Mouse (Mus musculus) intestine, embryonic 14.5 days (tissue): Measurements from ENCODE around the gene Ogfod3. TPM values are rescaled to one million over a fixed set of nuclear protein-coding genes. Genes with fewer than 3 reads are reported as not detected.
A peak's percentile ranks its signal among the peaks of the same experiment; 100 is the strongest.

ENCODE experiments used
- ATAC-seq: fragments of 200-750 bp; cut with Nextera tagmentation; replicated peaks from 2 replicates; pipeline ENCODE4 v1.8.0; 2017; ENCODE audit warnings: low read depth, moderate number of reproducible peaks, moderate TSS enrichment, moderate library complexity; ENCODE audit not compliant: low FRiP score, low TSS enrichment
- DNase-seq: peaks from one replicate; pipeline ENCODE4 v3.0.0-alpha.2; 2018; ENCODE audit warnings: low spot score
- H3K27ac ChIP-seq: fragments of 300-500 bp; sonication (generic); 2 replicates; pipeline ENCODE4 v1.5.1; 2014; ENCODE audit warnings: low read depth, mild to moderate bottlenecking, control low read depth
- H3K27me3 ChIP-seq: fragments of 300-500 bp; sonication (generic); replicated peaks from 2 replicates; pipeline ENCODE4 v1.6.1; 2014; ENCODE audit warnings: low read length, control low read depth; ENCODE audit not compliant: control insufficient read depth, insufficient read depth
- H3K36me3 ChIP-seq: fragments of 300-500 bp; sonication (generic); 2 replicates; pipeline ENCODE4 v1.6.1; 2014; ENCODE audit warnings: low read length, control low read depth; ENCODE audit not compliant: control insufficient read depth, insufficient read depth
- H3K4me1 ChIP-seq: fragments of 300-500 bp; sonication (generic); replicated peaks from 2 replicates; pipeline ENCODE4 v1.6.1; 2014; ENCODE audit warnings: low read length, control low read depth, mixed read lengths; ENCODE audit not compliant: control insufficient read depth, insufficient read depth
- H3K4me2 ChIP-seq: fragments of 300-500 bp; sonication (generic); 2 replicates; pipeline ENCODE4 v1.6.1; 2014; ENCODE audit warnings: low read length
- H3K4me3 ChIP-seq: fragments of 300-500 bp; sonication (generic); 2 replicates; pipeline ENCODE4 v1.5.1; 2014; ENCODE audit warnings: low read depth, low read length, control low read depth, mixed read lengths
- H3K9ac ChIP-seq: fragments of 300-500 bp; sonication (generic); 2 replicates; pipeline ENCODE4 v1.6.1; 2014; ENCODE audit warnings: mild to moderate bottlenecking, low read length
- H3K9me3 ChIP-seq: fragments of 300-500 bp; sonication (generic); 2 replicates; pipeline ENCODE4 v1.6.1; 2016; ENCODE audit warnings: low read length, control low read depth; ENCODE audit not compliant: control insufficient read depth
- WGBS: fragments of 180-500 bp; shearing (Covaris S2); extraction: QIAGEN DNeasy Blood & Tissue Kit; methylation state at CpG from one replicate; pipeline ENCODE4 v1.1.7; 2014; 5-methylcytosine and 5-hydroxymethylcytosine counted together
- polyA plus RNA-seq: library from polyadenylated mRNA; unstranded; fragments of >200 nt; fragmentation: Nextera tagmentation; extraction: Ambion mirVana; gene quantifications from 2 replicates; pipeline ENCODE4 v1.2.1, GENCODE M21; 2014

Ogfod3 gene
- polyA plus RNA-seq, 1 experiment from 2014 or later, result 32.3 TPM

GRCm38 (mm10) chr11:121176285-121177270 is 27.9 kb downstream of the Ogfod3 start:
- H3K36me3 ChIP-seq, result no peaks in the 10 kb centered on the region; the same call in 1 of the 2 replicates
- DNase-seq (peak; percentile 70), ATAC-seq (peak; percentile 58)
- 52% methylated on average over 12 of the region's 12 CpGs for WGBS
- no peaks in the 10 kb centered on the region for H3K9me3 ChIP-seq
- no peaks in the 10 kb centered on the region for H3K4me1 ChIP-seq
- H3K27ac ChIP-seq, result no peak overlapping the region
- H3K4me2 ChIP-seq, result no peak overlapping the region
- no peaks in the 10 kb centered on the region for H3K27me3 ChIP-seq
- H3K9ac ChIP-seq, result no peak overlapping the region
- H3K4me3 ChIP-seq, result no peak overlapping the region

DNA sequence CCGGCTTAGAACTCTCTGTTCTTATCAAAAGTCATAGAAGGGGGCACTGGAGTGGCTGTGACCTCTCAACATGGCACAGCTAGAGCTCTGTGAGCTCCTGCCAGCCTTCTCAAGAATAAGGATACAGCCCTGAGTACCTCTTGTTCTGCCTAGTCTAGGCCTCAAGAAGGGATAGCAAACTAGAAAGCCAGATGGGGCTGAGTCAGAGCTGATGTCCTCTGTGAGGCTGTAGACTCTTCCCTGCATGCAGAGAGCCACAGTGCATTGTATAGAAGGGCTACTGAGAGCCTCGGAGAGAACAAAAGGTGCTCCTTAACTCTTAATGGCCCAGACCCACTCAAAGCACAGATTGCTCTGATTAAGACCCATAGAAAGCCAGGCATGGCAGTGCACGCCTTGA is 30.3 kb downstream of the Ogfod3 start:
- no peaks in the 10 kb centered on the region for H3K4me1 ChIP-seq
- no peak overlapping the region for H3K9ac ChIP-seq
- no peak for ATAC-seq
- H3K36me3 ChIP-seq, result no peaks in the 10 kb centered on the region
- 53% methylated on average over 3 of the region's 3 CpGs for WGBS
- no peak overlapping the region for H3K4me3 ChIP-seq
- H3K27ac ChIP-seq, result no peak overlapping the region
- no peaks in the 10 kb centered on the region for H3K27me3 ChIP-seq
- no peak overlapping the region for H3K4me2 ChIP-seq
- H3K9me3 ChIP-seq, result no peaks in the 10 kb centered on the region
- no peak for DNase-seq

DNA sequence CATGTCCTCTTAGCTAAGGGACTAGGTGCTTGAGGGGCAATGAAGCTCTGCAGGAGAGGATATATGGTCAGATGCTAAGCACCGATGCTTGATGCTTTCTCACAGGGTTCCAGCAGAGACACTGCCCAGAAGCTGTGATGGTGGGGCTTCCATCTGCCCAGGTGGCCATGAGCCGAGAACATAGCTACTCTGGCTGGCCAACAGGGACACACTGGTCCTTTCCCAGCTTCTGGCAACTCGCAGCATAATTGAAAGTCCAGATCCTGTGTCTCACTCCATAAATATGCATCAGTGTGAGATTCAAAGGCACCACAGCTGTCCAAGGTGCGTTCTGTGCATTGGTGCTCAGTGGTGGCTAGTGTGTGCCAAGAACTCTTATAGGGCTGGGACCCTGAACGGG is 31.3 kb downstream of the Ogfod3 start:
- WGBS, result 90% methylated on average over 5 of the region's 5 CpGs
- H3K4me3 ChIP-seq, result no peak overlapping the region
- no peaks in the 10 kb centered on the region for H3K27me3 ChIP-seq
- ATAC-seq (no peak), DNase-seq (no peak)
- H3K4me1 ChIP-seq, result no peaks in the 10 kb centered on the region
- no peaks in the 10 kb centered on the region for H3K36me3 ChIP-seq
- H3K4me2 ChIP-seq, result no peak overlapping the region
- H3K27ac ChIP-seq, result no peak overlapping the region
- H3K9me3 ChIP-seq, result no peaks in the 10 kb centered on the region
- no peak overlapping the region for H3K9ac ChIP-seq

GRCm38 (mm10) chr11:121163751-121164150 is 40.8 kb downstream of the Ogfod3 start:
- Histone ChIP-seq H3K9me3 (no peaks in the 10 kb centered on the region), H3K4me2 (no peak overlapping the region), H3K36me3 (no peaks in the 10 kb centered on the region), H3K9ac (no peak overlapping the region), H3K27ac (no peak overlapping the region), H3K27me3 (no peaks in the 10 kb centered on the region; the same call in 1 of the 2 replicates), H3K4me3 (no peak overlapping the region), H3K4me1 (no peaks in the 10 kb centered on the region)
- no peak for DNase-seq
- 86% methylated on average over 4 of the region's 4 CpGs for WGBS
- ATAC-seq, result no peak

DNA sequence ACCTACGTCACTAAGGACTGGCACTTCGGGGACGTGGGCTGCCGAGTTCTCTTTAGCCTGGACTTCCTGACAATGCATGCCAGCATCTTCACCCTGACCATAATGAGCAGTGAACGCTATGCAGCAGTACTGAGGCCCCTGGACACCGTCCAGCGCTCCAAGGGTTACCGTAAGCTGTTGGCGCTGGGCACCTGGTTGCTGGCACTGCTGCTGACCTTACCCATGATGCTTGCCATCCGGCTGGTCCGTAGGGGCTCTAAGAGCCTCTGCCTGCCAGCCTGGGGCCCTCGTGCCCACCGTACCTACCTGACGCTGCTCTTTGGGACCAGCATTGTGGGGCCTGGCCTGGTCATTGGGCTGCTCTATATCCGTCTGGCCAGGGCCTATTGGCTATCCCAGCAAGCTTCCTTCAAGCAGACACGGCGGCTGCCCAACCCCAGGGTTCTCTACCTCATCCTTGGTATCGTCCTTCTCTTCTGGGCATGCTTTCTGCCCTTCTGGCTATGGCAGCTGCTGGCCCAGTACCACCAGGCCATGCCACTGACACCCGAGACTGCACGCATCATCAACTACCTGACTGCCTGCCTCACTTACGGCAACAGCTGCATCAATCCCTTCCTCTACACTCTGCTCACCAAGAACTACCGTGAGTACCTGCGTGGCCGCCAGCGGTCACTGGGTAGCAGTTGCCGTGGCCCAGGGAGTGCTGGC is 43.7 kb downstream of the Ogfod3 start:
- no peak overlapping the region for H3K4me2 ChIP-seq
- H3K36me3 ChIP-seq, result no peaks in the 10 kb centered on the region
- 92% methylated on average over 25 of the region's 26 CpGs for WGBS
- ATAC-seq (no peak), DNase-seq (no peak)
- no peak overlapping the region for H3K9ac ChIP-seq
- H3K4me3 ChIP-seq, result no peak overlapping the region
- H3K27ac ChIP-seq, result no peak overlapping the region
- H3K9me3 ChIP-seq, result no peaks in the 10 kb centered on the region
- peaks cover 27% of the 10 kb centered on the region for H3K27me3 ChIP-seq
- H3K4me1 ChIP-seq, result peaks cover 6% of the 10 kb centered on the region; the same call in 1 of the 2 replicates

DNA sequence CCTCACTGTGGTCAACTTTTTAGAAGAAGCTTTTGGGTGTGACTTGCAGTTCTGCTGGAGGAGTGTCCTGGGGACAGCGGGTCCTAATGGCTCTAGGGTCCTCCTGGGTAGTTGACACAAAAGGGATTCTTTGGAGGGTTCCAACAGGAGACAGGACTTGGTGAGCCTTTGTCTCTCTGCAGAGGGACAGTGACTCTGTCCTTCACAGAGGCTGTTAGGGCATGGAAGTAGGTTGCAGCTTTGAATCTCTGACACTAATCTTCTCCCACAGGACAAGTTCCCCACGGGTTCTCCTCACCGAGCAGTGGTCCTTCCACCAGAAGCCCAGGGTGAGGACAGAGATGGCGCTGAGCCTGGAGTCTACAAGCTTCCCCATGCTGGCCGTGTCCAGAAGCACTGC is 44.5 kb downstream of the Ogfod3 start, which contains the start of gene Uts2r:
TSS of gene Uts2r (plus strand) at position 301 of the 400 bp plus-strand sequence.
- no peak for ATAC-seq
- Histone ChIP-seq H3K27me3 (peaks cover 35% of the 10 kb centered on the region), H3K4me3 (no peak within 1 kb of the TSS), H3K4me2 (no peak within 1 kb of the TSS), H3K4me1 (peaks cover 6% of the 10 kb centered on the region; the same call in 1 of the 2 replicates), H3K27ac (no peak within 1 kb of the TSS), H3K9me3 (no peaks in the 10 kb centered on the region), H3K36me3 (no peaks in the 10 kb centered on the region), H3K9ac (no peak within 1 kb of the TSS)
- no peak for DNase-seq
- 85% methylated on average over 5 of the region's 5 CpGs for WGBS

DNA sequence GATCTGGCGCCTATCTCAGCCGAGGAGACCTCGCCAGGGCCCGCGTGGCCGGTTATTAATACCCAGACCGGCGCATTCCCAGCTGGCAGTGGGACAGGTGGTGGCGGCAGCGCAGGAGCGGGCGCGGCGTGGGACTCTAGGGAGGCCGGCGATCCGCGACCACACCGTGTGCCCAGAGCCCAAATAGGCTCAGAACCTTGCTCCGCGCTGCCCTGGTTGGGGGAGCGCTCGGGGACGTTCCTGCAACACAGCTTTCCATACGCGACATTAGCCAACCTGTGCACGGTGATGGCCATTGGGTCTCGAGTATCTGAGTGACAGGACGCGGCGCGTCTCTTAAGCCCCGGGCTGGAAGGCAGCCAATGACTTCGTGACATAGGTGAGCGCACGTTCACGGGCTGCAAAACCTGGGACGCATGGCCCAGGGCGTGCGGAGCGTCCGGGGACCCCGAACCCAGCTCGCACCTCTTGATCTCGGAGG is 48.1 kb downstream of the Ogfod3 start:
- ATAC-seq, result no peak
- peak; percentile 62 for DNase-seq
- H3K27ac ChIP-seq, result no peak overlapping the region
- no peaks in the 10 kb centered on the region for H3K36me3 ChIP-seq
- WGBS, result 2% methylated on average over 45 of the region's 45 CpGs
- H3K4me3 ChIP-seq, result peak overlapping the region; percentile 26
- 0 out of 2 replicates have a peak overlapping the region, but pooled peaks have one; percentile 5 for H3K9ac ChIP-seq
- no peaks in the 10 kb centered on the region for H3K9me3 ChIP-seq
- peaks cover 6% of the 10 kb centered on the region; the same call in 1 of the 2 replicates for H3K4me1 ChIP-seq
- H3K4me2 ChIP-seq, result peak overlapping the region; percentile 59
- H3K27me3 ChIP-seq, result peaks cover 40% of the 10 kb centered on the region

DNA sequence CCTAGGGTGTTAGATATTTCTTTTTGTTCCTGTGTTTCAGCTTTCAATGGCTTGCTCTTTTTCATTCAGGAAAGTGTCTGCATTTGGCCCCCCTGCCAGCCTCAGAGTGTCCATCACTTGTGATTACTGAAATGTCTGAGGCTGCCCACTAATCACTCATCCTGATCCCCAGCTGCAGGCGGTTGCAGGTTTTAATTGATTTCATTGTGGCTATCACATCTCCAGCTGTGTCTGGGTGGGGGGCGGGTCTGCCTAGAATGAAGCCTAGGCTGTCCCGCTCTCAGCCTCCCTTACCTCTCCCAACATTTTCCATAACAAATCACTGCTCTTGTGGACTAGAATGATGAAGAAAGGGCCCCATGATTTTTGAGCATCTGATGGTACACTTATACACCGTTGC is 50.3 kb downstream of the Ogfod3 start:
- H3K4me1 ChIP-seq, result peaks cover 6% of the 10 kb centered on the region; the same call in 1 of the 2 replicates
- no peak for ATAC-seq
- WGBS, result 44% methylated on average over 4 of the region's 4 CpGs

More for the DNA sequence above, 50.3 kb downstream of the Ogfod3 start:
- DNase-seq, result no peak
- Histone ChIP-seq H3K27ac (no peak overlapping the region), H3K27me3 (peaks cover 40% of the 10 kb centered on the region), H3K36me3 (no peaks in the 10 kb centered on the region), H3K4me2 (no peak overlapping the region), H3K9me3 (no peaks in the 10 kb centered on the region), H3K4me3 (no peak overlapping the region), H3K9ac (no peak overlapping the region)
